Mouse (Mus musculus) liver, embryonic 13.5 days (tissue): ENCODE data around the gene Pnrc1. TPM values are rescaled to one million over a fixed set of nuclear protein-coding genes. Genes with fewer than 3 reads are reported as not detected.
A peak's percentile ranks its signal among the peaks of the same experiment; 100 is the strongest.

ENCODE experiments used
- ATAC-seq: fragments of 200-750 bp; cut with Nextera tagmentation; 2 replicates; pipeline ENCODE4 v1.8.0; 2017; ENCODE audit warnings: low read depth, mild to moderate bottlenecking, moderate number of reproducible peaks, moderate library complexity
- DNase-seq: peaks from one replicate; pipeline ENCODE4 v3.0.0; 2022
- H3K27ac ChIP-seq: fragments of 300-500 bp; sonication (generic); 2 replicates; pipeline ENCODE4 v1.5.1; 2015; ENCODE audit warnings: moderate library complexity, mild to moderate bottlenecking, inconsistent platforms
- H3K27me3 ChIP-seq: fragments of 300-500 bp; sonication (generic); 2 replicates; pipeline ENCODE4 v1.6.1; 2015; ENCODE audit warnings: mild to moderate bottlenecking, inconsistent platforms
- H3K36me3 ChIP-seq: fragments of 300-500 bp; sonication (generic); 2 replicates; pipeline ENCODE4 v1.6.1; 2015; ENCODE audit warnings: mild to moderate bottlenecking, inconsistent platforms
- H3K4me1 ChIP-seq: fragments of 300-500 bp; sonication (generic); replicated peaks from 2 replicates; pipeline ENCODE4 v1.6.1; 2015; ENCODE audit warnings: inconsistent platforms
- H3K4me2 ChIP-seq: fragments of 300-500 bp; sonication (generic); 2 replicates; pipeline ENCODE4 v1.6.1; 2015; ENCODE audit warnings: inconsistent platforms, mild to moderate bottlenecking, moderate library complexity
- H3K4me3 ChIP-seq: fragments of 300-500 bp; sonication (generic); replicated peaks from 2 replicates; pipeline ENCODE4 v1.5.1; 2015; ENCODE audit warnings: mild to moderate bottlenecking, inconsistent platforms
- H3K9ac ChIP-seq: fragments of 300-500 bp; sonication (generic); 2 replicates; pipeline ENCODE4 v1.6.1; 2015; ENCODE audit warnings: mild to moderate bottlenecking, inconsistent platforms
- H3K9me3 ChIP-seq: fragments of 300-500 bp; sonication (generic); replicated peaks from 2 replicates; pipeline ENCODE4 v1.6.1; 2016; ENCODE audit warnings: inconsistent platforms
- WGBS: fragments of 180-500 bp; shearing (Covaris S2); methylation state at CpG from one replicate; pipeline ENCODE4 v1.1.7; 2015; ENCODE audit not compliant: insufficient replicate concordance; 5-methylcytosine and 5-hydroxymethylcytosine counted together
- polyA plus RNA-seq: library from polyadenylated mRNA; unstranded; fragments of >200 nt; fragmentation: Nextera tagmentation; extraction: Ambion mirVana; gene quantifications from 2 replicates; pipeline ENCODE4 v1.2.1, GENCODE M21; 2015

The Pnrc1 gene
- polyA plus RNA-seq, 1 experiment from 2014 or later: 28.4 TPM

DNA sequence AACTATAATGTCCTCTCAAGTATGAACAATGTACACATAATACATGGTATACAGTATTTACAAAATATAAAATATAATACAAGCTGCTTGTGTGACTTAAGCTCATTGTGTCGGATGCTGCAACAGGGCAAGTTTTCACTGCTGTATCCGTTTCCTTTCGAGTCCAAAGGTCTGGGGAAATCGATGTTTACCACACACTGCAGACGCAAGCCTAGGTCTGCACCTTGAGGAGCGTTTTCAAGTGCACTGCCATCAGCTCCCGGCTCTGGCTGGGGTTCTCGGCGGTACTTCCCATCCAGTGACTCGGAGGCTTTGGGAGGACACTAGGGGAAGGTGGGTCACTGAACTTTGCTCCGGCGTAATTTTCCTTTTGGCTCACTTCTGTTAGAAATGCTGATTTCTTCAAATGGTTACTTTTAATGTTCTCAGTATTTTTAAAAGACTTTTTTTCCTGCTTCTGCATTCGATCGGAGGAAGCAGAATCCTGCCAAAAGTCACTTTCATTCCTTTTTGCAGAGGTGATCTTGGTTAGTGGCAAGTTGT lies 44.0 kb downstream of the Pnrc1 start:
- H3K36me3 ChIP-seq: peaks cover 37% of the 10 kb centered on the region
- ATAC-seq (no peak), DNase-seq (no peak)
- H3K27me3 ChIP-seq: no peaks in the 10 kb centered on the region
- H3K4me1 ChIP-seq: peaks cover 54% of the 10 kb centered on the region
- no peaks in the 10 kb centered on the region for H3K9me3 ChIP-seq
- peak overlapping the region; percentile 98 for H3K4me3 ChIP-seq
- H3K27ac ChIP-seq: no peak overlapping the region
- 79% methylated on average over 14 of the region's 14 CpGs for WGBS
- peak overlapping the region; percentile 99; the same call in 1 of the 2 replicates for H3K9ac ChIP-seq
- H3K4me2 ChIP-seq: peak overlapping the region; percentile 76

DNA sequence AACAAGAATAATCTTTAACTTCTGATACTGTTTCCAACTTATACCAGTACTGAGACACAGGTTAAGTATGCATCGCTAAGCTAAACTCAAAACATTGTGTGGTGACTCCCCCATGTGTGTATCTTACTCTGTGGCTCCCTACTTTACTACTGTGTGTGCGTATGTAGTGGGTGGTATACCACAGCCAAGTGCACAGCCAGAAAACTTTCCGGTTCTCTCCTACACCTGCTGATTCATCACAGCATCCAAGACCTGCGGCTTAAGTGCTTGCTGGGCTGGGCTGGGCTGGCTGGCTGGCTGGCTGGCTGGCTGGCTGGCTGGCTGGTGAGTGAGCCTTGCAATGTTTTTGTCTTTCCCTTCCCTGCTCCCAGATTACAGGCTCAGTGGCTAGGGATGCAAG lies 46.0 kb downstream of the Pnrc1 start:
- Histone ChIP-seq H3K4me1 (peaks cover 45% of the 10 kb centered on the region), H3K27ac (no peak overlapping the region), H3K9me3 (no peaks in the 10 kb centered on the region), H3K27me3 (no peaks in the 10 kb centered on the region), H3K4me3 (no peak overlapping the region), H3K9ac (no peak overlapping the region), H3K36me3 (peaks cover 37% of the 10 kb centered on the region), H3K4me2 (no peak overlapping the region)
- ATAC-seq: no peak
- DNase-seq: no peak
- 79% methylated on average over 4 of the region's 4 CpGs for WGBS

DNA sequence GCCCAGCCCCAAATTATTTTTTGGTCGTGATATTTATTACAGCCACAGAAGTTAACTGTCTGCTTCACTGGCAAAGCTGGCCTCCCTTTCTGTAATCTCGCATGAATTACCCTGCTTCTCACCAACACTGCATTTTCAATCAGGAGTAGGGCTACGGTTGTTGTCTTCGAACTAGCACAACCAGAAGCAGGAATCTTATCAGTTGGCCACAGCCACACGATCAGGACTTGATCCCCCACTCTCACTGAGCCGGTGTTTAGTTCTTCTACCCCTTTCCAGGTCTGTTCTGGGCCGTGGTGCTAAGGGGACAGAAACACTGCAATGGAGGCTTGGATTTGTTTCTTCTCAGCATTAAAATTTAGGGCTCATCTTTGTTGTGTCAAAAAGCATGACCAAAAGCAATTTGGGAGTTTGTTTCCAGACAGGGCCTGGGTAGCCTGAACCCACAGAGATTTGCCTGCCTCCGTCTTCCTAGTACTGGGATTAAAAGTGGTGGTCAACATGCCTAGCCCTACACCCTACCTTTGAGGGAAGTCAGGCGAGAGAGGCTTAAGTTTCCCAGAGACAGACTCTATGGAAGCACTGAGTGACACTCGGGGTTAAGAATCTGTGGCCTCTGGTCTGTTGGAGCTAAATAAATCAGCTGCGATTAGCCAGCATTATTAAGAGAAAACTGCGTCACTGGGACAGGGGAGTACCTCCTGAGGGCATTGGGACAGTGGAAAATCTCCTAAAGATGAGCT lies 46.8 kb downstream of the Pnrc1 start:
- Histone ChIP-seq H3K4me3 (no peak overlapping the region), H3K4me1 (peaks cover 43% of the 10 kb centered on the region), H3K27ac (peak overlapping the region; percentile 67), H3K27me3 (no peaks in the 10 kb centered on the region), H3K36me3 (peaks cover 37% of the 10 kb centered on the region), H3K9me3 (no peaks in the 10 kb centered on the region), H3K9ac (no peak overlapping the region), H3K4me2 (peak overlapping the region; percentile 4; the same call in 1 of the 2 replicates)
- 35% methylated on average over 12 of the region's 12 CpGs for WGBS
- no peak for ATAC-seq
- DNase-seq: peak; percentile 27

DNA sequence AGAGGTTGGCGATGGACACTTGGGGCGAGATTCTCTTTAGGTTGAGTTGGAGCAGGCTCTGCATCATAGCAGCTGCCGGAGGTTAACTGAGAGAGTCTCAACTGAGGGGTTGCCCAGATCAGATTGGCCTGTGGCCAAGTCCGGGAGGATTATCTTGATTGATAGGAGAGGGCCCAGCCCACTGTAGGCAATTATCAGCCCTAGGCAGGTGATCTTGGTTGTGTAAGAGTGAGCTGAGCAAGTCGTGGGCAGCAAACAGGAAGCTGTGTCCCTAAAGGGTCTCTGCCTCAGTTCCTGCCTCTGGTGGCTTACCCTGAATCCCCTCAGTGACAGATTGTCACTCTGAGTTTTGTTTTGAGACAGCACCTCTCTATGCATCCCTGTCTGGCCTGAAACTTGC lies 47.4 kb downstream of the Pnrc1 start:
- H3K4me1 ChIP-seq: peaks cover 43% of the 10 kb centered on the region
- no peak for ATAC-seq
- H3K4me2 ChIP-seq: 0 out of 2 replicates have a peak overlapping the region, but pooled peaks have one; percentile 4
- H3K36me3 ChIP-seq: peaks cover 37% of the 10 kb centered on the region
- no peak overlapping the region for H3K9ac ChIP-seq
- no peak overlapping the region for H3K4me3 ChIP-seq
- peak overlapping the region; percentile 67; the same call in 1 of the 2 replicates for H3K27ac ChIP-seq
- H3K27me3 ChIP-seq: no peaks in the 10 kb centered on the region
- WGBS: 36% methylated on average over 5 of the region's 5 CpGs
- DNase-seq: no peak
- H3K9me3 ChIP-seq: no peaks in the 10 kb centered on the region

DNA sequence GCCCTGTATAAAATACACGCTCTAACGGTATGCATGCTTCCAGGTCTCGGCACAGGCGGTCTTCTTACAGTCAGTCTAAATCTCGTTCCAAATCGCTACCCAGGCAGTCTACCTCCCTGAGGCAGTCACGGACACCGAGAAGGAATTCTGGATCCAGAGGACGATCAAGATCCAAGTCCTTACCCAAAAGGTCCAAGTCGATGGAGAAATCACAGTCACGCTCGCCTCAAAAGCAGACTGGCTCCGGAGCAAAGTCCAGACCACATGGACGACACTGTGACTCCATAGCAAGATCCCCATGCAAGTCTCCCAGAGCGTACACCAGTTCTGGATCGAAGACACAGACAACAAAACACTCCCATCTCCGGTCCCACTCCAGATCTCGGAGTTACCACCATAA lies 59.1 kb downstream of the Pnrc1 start:
- DNase-seq: no peak
- Histone ChIP-seq H3K4me2 (no peak overlapping the region), H3K27ac (no peak overlapping the region), H3K9me3 (no peaks in the 10 kb centered on the region), H3K36me3 (no peaks in the 10 kb centered on the region), H3K4me3 (no peak overlapping the region), H3K4me1 (no peaks in the 10 kb centered on the region), H3K27me3 (no peaks in the 10 kb centered on the region), H3K9ac (no peak overlapping the region)
- ATAC-seq: no peak
- WGBS: 72% methylated on average over 18 of the region's 18 CpGs

DNA sequence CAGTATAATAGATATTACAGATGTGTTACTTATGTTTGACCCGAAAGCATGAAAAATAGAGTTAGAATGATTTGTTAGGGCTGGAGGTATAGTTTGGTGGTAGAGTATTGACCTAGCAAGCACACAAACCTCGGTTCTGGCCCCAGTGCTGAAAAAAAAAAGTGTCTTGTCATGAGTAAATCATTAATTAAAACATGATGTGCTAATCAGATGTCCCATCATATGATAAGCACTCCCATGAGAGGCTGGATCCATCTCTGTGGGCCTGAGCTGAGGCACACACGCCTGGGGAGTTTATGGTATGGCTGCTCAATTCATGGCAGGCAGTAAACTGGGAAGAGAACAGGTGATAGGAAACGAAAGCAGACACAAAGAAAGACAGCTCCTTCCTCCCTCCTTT lies 60.3 kb downstream of the Pnrc1 start:
- Histone ChIP-seq H3K9ac (no peak overlapping the region), H3K4me2 (no peak overlapping the region), H3K27ac (no peak overlapping the region), H3K36me3 (no peaks in the 10 kb centered on the region), H3K4me1 (peaks cover under 1% of the 10 kb centered on the region), H3K9me3 (no peaks in the 10 kb centered on the region), H3K4me3 (no peak overlapping the region), H3K27me3 (no peaks in the 10 kb centered on the region)
- no peak for DNase-seq
- WGBS: 47% methylated on average over 4 of the region's 4 CpGs
- ATAC-seq: no peak

DNA sequence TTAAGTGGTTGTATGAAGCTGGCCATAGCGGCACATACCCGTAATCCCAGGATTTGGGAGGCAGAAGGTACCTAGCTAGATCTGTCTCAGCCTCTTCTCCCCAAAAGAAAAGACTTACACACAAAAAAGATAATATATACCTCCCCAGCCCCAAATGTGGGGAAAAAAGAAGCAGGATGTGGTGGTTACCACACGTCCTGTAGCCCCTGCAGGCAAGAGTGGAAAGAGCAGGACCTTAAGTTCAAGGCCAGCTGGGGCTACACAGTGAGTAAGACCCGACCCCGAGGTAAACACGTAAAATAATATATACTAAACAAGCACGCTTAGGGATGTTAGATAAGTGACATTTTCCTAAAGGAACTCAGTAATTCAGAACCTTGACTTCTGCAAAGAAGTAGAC lies 62.8 kb downstream of the Pnrc1 start:
- WGBS: 55% methylated on average over 7 of the region's 7 CpGs
- Histone ChIP-seq H3K27me3 (no peaks in the 10 kb centered on the region), H3K4me1 (peaks cover 4% of the 10 kb centered on the region), H3K27ac (no peak overlapping the region), H3K36me3 (no peaks in the 10 kb centered on the region), H3K4me3 (no peak overlapping the region), H3K9me3 (no peaks in the 10 kb centered on the region), H3K9ac (no peak overlapping the region), H3K4me2 (no peak overlapping the region)
- no peak for DNase-seq
- ATAC-seq: no peak

DNA sequence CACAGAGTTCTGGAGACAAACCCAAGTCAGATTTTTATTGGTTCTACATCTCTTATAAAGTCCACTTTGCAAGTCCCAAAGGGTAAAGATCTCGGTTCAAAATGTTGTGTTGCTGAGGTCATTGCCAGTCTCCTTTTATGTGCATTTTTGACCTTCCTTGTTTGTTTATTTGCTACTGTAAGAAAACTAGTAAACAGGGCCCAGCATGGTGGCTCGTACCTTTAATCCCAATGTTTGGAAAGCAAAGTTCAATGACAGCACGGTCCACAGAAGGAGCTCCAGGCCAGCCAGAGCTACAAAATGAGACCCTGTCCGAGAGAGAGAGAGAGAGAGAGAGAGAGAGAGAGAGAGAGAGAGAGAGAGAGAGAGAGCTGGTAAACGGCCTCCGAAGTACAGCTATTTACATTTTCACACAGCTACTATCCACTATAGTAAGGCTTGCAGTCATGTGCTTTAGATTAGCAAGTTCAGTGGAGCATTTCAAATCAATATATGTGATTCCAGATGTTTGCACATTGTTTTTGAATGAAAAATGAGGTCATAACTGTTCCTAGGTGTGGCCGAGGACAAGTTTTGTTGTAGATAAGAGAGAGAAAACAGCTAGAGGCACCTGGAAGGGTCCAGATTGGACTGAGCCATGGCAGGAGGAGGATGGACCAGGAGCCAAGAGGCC lies 65.8 kb downstream of the Pnrc1 start:
- H3K27ac ChIP-seq: no peak overlapping the region
- no peak for ATAC-seq
- 48% methylated on average over 7 of the region's 7 CpGs for WGBS

DNA sequence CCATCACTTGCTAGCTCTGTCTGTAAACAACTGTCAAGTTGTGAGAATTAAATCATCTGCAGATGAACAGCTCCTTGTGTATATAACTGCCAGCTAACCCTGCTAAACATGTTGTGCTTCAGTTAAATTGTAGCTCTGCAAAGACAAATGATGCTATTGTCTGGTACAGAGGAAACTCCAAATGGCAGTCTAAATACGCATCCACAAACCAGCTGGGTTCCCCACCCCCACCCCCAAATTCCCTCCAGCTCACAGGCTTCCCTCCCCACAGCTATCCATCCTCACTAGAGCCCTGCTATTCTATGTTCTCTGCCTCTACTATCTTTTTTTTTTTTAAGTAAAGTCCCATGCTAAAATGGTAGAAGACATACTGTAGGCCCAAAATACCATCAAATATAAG lies 68.1 kb downstream of the Pnrc1 start:
- Histone ChIP-seq H3K9ac (no peak overlapping the region), H3K36me3 (no peaks in the 10 kb centered on the region), H3K9me3 (no peaks in the 10 kb centered on the region), H3K27ac (no peak overlapping the region), H3K4me1 (peaks cover 4% of the 10 kb centered on the region), H3K4me3 (no peak overlapping the region), H3K27me3 (no peaks in the 10 kb centered on the region), H3K4me2 (no peak overlapping the region)
- ATAC-seq: no peak
- 51% methylated on average over 1 of the region's 1 CpGs for WGBS
- no peak for DNase-seq

More for the DNA sequence above, 65.8 kb downstream of the Pnrc1 start:
- Histone ChIP-seq H3K36me3 (no peaks in the 10 kb centered on the region), H3K4me1 (peaks cover 4% of the 10 kb centered on the region), H3K4me2 (no peak overlapping the region), H3K9me3 (no peaks in the 10 kb centered on the region), H3K9ac (no peak overlapping the region), H3K4me3 (no peak overlapping the region), H3K27me3 (no peaks in the 10 kb centered on the region)
- DNase-seq: no peak

DNA sequence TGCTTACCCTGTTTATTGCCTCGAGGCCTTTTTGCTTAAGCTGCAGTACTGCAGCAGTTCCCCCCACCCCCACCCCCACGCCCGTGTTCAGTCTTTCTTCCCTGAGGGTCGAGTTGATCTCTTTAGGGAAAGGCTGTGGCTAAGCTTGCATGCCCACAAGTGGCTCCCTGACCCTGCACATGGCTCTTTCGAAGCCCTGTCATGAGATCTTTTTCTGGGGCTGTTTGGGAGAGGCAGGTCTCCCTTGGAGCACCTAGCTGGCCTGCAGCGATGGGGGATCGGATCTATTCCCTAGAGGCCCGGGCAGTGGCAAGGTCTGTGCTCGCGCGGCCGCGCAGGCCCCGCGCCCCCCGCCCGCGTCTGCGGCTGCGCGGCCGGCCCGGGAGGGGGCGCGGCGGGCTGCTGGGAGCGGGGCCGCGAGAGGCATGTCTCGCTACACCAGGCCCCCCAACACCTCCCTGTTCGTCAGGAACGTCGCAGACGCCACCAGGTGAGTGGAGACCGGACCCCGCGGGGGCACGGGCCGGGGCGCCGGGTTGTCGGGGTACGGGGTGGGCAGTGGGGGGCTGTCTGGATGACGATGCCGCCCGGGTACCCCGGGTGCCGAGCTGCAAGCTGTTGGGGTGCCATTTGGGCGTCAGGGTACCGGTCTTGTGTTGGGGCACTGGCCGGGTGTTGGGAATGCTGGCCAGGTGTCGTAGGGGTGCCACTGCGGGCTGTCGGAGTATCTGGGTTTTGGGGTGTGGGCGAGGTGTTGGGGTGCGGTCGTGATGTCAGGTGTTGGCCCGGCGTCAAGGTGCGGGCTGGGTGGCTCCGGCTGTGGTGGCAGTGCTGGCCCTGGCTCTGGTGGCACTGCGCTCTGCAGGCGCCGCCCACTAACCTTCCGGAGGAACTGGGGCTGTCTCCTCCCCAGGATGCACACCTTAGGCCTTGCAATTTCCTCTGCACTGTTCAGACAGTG lies 80.8 kb downstream of the Pnrc1 start, which contains the start of gene Srsf12:
TSS of gene Srsf12 (plus strand) at position 111 of the 961 bp plus-strand sequence.
- Histone ChIP-seq H3K4me2 (peak within 1 kb of the TSS; percentile 81), H3K27me3 (peaks cover 26% of the 10 kb centered on the region), H3K4me1 (peaks cover 19% of the 10 kb centered on the region), H3K9ac (peak within 1 kb of the TSS; percentile 43), H3K27ac (no peak within 1 kb of the TSS), H3K9me3 (no peaks in the 10 kb centered on the region), H3K36me3 (no peaks in the 10 kb centered on the region), H3K4me3 (peak within 1 kb of the TSS; percentile 54)
- DNase-seq: no peak
- 4% methylated on average over 64 of the region's 65 CpGs for WGBS
- ATAC-seq: no peak

DNA sequence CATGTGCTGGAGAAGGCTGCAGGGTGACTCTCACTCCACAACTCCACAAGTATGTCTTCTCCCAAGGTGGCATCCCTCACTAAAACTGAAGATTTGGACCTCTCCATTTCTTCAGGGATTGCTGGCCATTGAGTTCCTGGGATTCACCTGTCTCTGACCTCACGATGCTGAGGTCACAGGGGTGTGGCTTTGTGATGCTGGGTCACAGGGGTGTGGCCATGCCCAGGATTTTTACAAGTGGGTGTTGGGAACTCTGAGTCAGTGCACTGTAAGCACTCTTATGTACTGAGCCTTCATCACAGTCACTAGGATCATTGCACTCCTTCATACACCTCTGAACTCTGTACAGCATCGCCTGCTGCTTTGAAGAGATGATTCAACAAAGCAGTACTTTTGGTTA lies 82.4 kb downstream of the Pnrc1 start:
- 63% methylated on average over 2 of the region's 2 CpGs for WGBS
- no peak for ATAC-seq

More for the DNA sequence above, 82.4 kb downstream of the Pnrc1 start:
- H3K9me3 ChIP-seq: no peaks in the 10 kb centered on the region
- H3K36me3 ChIP-seq: no peaks in the 10 kb centered on the region
- H3K4me1 ChIP-seq: peaks cover 19% of the 10 kb centered on the region
- no peak for DNase-seq
- H3K4me2 ChIP-seq: no peak overlapping the region
- H3K9ac ChIP-seq: no peak overlapping the region
- peaks cover 26% of the 10 kb centered on the region for H3K27me3 ChIP-seq
- no peak overlapping the region for H3K27ac ChIP-seq
- H3K4me3 ChIP-seq: no peak overlapping the region
